Mouse (Mus musculus): ENCODE data around the gene Saysd1.
"Not testable (repeated sequence)": the region's sequence is repeated elsewhere in the genome, so short reads cannot be mapped to it uniquely, and the experiment has no call there.

Saysd1 gene

GRCm38 (mm10) chr14:20039795-20040194, 98.5 kb downstream of the Saysd1 start:
- no peak for DNase-seq (ENCODE audit: low spot score)

- no peak for DNase-seq (ENCODE audit: low spot score)
Observed at GRCm38 (mm10) chr14:20032738-20033116, 105.6 kb downstream of the Saysd1 start.

GRCm38 (mm10) chr14:20032016-20032737, 106.2 kb downstream of the Saysd1 start:
- no peak for DNase-seq (ENCODE audit: low spot score)

GRCm38 (mm10) chr14:20029606-20030005, 108.7 kb downstream of the Saysd1 start:
- DNase-seq (ENCODE audit: low spot score), result no peak

- DNase-seq (ENCODE audit: low spot score), result not testable (repeated sequence)
Observed at GRCm38 (mm10) chr14:20027475-20027874, 110.9 kb downstream of the Saysd1 start.
